Mouse (Mus musculus): ENCODE measurements at regions not wholly inside any gene's neighbourhood (a gene's known extent, or its start where the extent isn't known, plus 50 kb on each side); places are given as distances from the start of the nearest gene placed in this dataset.

DNA sequence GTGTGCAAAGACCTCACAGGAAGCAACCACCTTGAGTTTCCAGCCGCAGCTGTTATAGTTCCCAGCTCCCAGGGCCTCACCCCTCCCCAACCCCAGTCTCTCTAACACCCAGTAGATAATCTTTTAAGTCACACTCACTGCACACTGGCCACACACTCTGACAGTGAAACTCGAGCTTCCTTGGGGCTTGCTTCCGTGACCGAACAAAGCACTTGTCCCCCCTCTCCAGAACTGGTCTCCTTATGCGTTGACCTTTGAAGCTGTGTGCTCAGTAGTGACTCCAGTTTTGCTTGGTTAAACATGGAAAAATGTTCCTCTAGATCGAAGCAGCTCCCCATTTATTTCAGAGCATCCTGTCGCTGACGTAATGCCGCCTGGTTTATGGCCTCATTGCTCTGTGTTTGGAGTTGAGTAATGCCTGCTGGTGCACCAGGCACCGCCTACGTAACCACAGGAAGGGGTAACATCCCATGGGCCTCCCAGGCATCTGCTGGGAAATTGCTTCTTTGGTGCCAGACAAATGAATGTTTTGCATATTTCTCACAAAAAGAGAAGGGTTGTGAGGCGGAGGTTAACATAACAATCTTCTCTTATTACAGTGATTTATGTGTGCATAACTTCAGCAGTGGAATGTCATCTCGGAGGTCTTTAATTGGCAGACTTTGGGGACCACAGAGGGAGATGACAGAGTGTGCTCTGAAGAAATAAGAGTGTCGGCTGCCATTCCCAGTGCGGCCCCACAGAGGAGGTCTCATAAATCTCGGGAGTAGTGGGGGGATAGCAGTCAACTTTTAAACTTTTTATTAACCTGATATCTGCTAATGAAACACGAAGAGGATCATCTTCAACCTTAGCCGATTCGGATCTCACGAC, 292.7 kb upstream of the Zfp507 start:
- DNase-seq (ENCODE audit: low read depth) = no peak

DNA sequence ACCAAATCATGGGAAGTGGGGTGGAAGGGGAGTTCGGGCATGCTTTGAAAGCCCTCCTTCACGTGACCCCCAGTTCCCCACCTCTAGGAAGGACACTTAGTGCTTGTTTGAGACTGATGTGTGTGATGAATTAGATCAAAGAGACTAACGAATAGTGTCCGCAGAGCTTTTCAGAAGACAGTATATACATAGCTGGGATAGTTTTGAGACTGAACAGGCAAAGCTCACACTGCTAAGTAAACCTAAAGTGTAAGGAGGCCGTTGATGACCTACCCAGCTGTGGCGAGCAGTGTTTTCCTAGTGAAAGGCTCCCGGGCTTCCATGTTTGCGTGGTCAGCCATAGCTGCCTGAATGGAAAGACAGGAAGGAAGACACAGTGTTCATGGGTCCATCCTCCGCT, 288.3 kb upstream of the Zfp507 start:
- no peak for DNase-seq (ENCODE audit: low read depth)

DNA sequence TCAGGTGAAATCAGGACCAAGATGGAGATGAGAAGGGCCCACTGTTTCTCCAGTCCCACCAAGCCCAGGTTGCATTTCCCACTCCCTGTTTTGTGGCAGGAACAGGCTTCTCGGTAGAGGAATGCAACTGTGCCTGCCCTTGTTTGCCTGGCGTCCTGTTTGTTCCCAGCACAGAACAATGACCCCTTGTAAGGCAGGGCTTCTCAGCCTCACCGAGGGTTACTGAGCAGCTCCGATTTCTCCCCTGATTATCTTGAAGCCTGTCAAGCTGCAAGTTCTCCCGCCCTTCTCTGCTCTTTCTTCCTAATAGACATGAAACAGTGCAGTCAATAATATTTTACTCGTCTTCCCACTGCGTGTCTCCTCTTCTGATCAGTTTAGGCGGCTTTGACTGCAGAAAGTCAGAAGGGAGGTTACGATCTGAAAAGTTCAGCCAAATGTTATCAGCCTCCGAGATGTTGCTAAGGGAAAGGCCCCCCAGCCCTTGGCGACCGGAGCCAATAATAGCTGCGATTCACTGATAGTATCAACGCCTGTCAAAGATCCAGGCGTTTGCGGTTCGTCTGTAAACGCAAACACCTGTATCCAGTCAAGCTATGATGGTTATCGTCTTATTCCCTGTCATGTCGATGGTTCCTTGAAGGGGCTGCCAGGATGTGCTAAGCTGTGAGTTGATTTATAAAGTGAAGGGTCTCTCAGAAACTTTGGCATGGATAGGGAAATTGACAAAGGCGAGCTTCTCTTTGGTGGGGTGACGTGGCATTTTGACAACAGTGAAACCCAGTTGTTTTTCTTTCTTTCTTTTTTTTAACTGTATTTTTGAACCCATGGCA, 287.7 kb upstream of the Zfp507 start:
- no peak for DNase-seq (ENCODE audit: low read depth)

DNA sequence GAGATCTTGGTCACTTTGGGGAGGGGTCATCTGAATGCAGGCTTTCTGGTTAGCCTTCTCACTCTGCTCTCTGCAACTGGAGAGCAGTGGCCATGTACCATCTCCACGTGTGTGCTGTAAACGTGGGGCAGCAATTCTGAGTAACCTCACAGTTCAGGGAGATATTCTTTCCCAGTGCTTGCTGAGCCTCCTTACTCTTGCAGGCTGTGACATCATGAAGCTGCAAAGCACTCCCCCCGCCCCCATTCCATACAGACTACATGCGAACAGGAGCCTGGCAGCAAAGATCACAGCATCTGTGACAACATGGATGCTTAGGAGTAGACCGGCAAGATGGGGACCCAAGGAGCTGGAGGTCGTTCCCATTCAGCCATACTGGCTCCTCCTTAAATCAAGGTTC, 284.8 kb upstream of the Zfp507 start:
- no peak for DNase-seq (ENCODE audit: low read depth)

DNA sequence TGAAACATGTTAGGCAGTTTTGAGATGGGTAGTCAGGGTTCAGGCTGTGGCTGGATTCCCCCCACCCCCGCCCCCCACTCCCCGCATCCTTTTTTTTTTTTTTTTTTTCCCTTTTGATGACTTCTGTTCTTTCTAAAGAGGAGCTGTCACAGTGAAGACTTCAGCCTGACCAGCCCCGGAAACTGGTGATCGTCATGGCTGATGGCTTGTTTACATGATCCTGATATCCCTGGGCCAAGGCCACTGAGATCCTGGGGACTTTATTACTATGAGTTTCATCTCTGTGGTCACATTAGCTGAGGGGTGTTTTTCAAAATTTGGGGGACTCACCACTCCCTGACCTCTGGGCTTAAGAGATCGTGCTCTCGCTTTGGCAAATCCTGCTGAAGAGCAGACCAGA, 275.9 kb upstream of the Zfp507 start:
- DNase-seq (ENCODE audit: low read depth) = no peak

DNA sequence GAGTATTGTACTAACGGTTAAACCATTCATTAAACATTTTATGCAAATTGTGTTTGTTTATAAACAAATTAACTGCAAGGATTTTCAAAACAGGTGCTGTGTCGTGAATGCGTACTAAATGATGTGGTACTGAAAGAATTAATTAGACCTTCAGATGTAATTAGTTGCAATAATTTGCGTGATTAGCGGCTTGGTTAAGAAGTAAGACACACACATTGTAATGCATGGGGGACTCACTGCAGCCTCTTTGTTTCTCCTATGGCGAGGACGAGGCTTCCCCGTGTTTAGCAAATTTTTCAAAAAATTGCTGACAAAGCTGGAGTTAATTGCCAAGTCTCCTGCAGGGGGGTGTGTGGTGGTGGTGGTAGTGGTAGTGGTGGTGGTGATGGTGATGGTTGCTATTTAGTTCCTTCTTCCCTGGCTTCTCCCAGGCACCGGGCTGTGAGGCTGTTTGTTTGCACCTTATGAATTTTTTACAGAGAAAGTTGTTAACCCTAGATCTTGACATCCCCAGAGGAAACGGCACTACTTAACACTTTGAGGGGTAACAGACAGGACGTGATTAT, 275.4 kb upstream of the Zfp507 start:
- no peak for DNase-seq (ENCODE audit: low read depth)

DNA sequence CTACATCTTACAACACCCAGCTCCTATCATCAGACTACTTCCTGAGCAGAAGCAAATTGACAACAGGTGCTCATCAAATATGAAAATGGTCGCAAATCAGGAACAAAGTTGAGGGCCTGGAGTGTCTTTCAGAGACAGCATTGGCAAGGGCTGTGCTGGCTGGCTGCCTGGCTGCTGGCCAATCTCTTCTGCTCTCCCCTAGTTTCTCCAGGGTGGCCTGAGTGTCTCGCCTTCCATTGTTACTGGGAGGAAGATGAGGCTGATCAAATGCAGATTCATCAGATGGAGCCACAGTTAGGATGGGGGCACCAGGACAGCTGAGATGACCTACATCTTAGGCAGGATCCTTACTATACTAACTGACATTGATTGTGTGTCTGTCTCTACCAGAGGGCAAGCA, 274.5 kb upstream of the Zfp507 start:
- no peak for DNase-seq (ENCODE audit: low read depth)

DNA sequence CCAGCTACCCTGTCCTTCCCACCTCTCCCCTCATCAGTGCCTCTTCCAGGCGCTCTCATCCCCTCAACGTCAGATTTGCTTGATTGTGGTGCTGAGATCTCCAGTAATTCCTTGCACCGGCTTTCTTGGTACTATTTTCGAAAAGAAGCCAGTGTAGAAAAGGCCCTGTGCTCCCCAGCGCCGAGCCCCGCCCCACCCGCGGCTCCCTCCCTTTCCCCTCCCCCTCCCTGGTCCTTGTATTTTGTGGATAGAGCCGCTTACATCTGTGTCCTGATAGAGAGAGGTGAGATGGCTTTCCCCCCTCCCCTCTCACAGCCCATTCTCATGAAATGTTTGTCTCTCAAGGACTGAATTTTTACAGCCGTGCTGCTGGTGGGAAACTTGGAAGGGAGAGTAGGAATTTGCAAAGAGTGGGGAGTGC, 273.2 kb upstream of the Zfp507 start:
- DNase-seq (ENCODE audit: low read depth) = no peak

DNA sequence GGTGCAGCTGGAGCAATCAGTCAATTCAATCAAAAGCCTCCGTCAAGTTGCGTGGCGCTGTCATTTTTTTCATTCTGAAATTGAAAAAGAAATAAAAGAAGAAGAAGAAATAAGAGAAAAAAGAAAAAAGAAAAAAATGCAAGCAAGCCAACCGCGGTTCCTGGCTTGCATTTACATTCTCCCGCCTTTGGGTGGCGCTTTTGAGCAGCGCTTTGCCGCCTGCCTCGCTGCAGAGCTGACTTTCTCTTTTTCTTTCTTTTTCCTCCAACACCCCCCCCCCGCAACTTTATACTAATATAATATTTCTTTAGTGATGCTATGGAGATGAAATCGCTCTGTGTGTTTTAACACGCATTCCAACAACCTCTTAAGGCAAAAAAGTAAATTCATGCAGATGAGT, 269.0 kb upstream of the Zfp507 start:
- no peak for DNase-seq (ENCODE audit: low read depth)

DNA sequence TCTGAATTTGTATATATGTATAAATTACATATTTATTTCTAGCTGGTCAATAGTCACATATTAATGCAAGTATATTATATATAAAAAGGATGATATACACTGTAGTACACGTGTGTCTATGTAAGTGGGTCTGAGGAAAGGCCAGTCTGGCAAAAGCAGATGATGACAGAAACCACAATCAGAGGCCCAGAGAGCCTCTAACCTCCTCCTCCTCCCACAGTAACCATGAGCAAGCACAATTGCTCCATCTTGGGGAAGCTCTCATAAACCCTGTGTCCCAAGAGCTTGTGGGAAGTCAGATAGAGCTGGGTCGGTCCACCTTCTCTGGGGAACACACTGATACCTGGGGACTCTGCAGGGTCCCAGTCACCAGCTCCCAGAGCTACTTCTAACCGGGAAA, 263.9 kb upstream of the Zfp507 start:
- DNase-seq (ENCODE audit: low read depth) = no peak

DNA sequence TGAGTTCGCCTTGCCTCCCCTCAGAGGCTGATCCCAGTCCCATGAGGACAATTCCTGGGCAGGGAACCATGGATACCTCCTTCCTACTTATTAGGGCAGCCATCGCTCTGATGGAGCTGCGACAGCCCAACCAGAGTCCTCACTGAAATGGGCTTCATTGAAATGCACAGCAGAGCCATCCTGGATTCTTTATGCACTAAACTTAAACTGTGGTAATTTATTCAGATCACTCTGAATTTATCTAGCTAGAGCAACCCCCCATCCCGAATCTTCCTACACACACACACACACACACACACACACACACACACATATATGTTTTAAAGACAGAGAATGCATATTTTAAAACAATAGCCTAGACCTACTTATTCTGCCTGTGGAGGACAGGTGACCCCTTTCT, 258.9 kb upstream of the Zfp507 start:
- DNase-seq (ENCODE audit: low read depth) = no peak

DNA sequence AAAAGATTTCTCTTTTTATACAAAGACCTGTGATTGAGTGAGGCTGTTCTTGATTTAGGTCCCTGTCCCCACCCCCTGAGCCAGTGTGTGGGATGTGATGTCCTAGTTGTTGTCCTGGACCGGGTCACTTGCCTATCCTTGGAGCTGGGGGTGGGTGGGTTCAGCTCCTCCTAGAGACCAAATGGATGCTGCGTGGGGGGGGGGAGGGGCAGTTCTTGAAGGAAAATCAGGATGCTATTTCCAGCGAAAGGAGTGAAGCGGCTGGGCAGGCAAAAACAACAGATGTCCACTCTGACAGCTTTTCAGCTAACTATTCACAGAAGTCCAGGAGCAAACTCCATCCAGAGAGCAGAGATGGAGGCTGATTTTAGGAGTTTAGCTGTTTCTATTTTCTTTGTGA, 257.6 kb upstream of the Zfp507 start:
- DNase-seq (ENCODE audit: low read depth) = no peak

DNA sequence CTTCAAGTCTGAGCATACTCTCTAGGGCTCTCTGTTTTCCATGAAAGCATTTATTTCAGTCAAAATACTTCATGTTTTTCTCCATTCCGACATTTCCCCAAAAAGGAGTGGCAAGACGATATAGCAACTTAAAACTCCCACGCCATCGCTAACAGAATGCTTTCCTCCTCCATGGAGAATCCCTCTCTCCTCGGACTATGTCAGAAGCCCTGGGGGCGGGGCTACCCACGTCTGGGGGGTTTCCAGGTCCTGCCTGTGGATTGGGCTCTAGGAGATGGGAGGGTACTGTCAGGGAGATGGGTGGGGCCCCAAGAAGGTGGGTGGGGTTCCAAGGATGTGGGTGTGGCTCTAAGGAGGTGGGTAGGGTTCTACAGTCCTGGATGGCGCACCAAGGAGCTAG, 243.2 kb upstream of the Zfp507 start:
- no peak for DNase-seq (ENCODE audit: low read depth)

DNA sequence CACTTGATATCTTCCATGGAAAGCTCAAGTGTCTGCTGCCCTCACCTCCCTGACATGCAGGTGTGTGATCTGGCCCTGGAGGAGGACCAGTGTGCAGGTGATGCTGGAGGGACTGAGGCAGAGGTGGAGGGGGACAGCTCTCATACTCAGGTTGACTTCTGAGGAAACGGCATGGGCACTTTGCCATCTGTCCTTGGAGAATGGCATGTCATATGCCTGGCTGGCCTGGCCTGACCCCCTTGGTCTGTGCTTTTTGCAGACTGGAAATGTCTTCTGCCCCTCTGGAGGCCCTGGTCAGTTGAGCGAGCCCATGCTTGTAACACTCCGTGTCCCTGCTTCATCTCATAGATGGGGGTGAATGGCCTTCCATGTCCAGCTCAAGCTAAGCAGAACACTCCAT, 229.1 kb upstream of the Zfp507 start:
- no peak for DNase-seq (ENCODE audit: low read depth)

DNA sequence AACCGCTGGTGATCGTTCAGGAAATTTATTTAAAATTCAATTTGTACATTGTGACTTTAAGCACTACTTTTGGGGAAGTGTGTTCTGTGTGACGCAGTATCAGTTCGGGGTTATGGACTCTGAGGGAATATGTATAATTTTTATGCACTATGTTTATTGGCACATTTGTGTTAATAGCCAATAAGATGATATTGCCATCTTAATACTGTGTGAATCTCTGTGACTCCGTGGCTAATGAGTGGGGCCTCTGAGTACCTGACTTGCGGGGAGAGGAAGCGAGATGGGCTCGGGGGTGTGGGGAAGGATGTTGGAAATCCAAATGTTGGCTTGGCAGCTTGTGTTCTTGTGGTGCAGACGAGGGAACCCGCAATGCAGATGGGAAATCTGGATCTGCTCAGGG, 220.2 kb upstream of the Zfp507 start:
- no peak for DNase-seq (ENCODE audit: low read depth)

DNA sequence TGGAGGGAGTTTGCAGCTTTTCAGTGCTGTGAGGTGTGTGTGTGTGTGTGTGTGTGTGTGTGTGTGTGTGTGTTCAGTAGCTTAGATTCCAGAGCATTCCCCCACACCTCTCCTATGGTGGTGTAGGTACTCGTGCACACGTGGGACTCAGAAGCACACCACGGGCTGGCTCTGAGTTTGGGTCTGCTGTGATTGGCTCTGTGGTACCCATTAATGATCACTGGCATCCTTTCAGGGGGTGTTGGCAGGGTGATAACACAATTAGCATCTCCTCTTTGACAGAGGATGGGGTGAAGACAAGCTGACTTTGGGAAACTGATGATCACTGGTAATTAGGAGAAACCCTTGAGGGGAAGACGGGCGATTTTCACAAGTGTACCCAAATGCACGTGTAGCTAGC, 219.7 kb upstream of the Zfp507 start:
- DNase-seq (ENCODE audit: low read depth) = no peak

DNA sequence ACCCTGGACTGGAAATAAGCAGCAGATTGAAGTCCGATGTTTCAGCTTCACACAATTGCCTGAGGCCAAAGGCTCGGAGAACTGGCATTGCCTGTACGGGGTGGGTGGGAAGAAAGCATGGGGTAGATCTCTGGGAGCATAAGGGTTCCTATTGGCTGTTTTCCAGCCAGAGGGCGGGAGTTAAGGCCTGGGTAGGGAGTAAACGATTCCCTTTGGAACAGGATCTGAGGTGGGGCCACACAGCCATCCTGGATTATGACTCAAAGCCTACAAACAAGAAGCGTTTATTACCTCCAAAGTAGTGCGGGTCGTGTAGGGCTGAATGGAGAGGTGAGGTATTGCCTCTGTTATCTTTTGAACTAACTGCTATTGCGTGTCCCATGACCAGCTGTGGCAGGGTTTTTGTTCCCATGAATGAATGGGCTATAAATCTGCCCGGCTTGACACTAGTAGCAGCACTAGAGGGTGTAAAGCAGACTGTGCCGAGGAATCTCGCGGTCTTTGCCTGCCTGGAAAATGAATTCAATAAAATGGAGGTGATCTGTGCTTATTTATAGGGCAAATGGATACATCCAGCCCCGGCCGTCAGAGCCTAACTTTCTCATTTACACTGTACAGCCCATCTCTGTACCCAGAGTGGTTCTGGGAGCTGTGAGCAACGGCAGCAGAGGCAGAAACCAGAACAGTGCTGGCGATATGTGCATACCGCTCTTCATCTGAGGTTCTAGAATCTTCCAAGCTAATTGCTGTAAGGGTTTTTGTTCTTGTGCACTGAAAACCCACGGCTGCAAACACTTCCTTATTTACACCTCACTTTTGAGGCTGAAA, 214.3 kb upstream of the Zfp507 start:
- DNase-seq (ENCODE audit: low read depth) = no peak

DNA sequence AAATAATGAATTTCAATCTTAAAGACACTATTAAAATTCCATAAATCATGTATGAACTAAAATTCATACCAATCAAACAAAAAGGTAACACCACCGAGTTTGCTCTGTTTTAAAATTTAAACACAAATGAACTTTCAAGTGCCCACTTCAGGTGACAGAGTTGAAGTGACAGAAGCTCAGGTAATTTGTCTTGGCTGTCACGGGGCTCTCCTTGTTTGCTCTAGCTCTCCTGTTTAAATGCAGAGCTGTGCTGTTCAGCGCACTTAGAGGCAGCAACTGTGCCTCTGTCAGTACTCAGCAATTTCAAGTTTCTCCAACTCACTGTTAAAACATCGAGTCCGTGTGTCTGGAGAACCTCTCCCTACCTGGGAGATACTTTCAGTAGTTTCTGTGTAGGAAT, 193.8 kb upstream of the Zfp507 start:
- DNase-seq (ENCODE audit: low read depth) = no peak

DNA sequence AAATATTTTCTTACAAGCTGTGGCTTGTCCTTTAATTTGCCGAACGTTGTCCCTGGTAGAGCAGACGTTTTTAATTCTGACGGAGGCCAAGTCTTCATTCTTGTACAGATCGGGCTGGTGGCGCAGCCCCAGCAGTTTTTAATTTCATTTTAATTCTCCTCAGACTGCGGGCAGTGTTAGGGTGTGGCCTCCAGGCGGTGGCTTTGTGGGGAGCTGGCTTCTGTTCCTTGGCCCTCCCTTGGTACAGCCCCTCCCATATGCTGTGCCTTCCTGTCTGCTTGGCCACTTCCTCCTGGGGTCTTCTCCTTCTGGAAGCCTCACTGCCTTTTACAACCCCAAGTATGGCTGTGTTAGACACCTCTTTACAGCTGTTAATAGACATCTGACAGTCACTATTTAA, 189.7 kb upstream of the Zfp507 start:
- no peak for DNase-seq (ENCODE audit: low read depth)

DNA sequence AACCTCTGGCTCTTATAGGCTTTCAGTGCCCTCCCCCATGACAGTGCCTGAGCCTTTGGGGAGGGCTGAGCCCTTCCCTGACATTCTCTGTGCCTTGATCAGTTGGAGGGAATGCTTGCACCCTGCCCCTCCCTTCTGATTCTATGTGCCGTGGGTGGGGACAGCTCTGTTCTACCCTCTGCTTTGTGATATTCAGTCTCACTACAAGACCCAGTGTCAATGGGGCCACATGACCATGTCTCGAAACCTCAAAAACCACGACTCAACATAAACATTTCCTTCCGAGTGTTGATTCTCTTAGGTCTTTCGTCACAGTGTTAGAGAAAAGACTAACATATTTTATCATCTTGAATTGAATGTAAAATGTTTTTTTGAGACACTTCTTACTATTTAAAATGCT, 188.3 kb upstream of the Zfp507 start:
- no peak for DNase-seq (ENCODE audit: low read depth)

DNA sequence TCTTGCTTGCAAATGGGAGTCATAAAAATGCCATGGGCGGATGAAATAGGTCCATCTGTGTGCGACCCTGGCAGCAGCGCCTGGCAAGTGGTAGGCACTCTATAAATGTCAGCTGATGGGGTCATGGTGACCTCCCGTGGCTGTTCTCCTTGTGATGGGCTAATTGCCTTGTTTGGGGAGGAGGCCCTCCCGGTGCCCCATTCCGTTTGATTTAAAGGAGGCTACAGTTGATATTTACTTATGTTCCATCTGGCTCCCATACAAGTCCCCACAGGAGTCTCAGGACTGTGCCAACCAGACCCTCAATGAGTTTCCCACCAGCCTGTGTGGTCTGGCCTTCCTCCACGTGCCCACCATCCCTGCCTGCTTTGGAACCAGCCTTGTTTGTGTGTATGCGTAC, 186.7 kb upstream of the Zfp507 start:
- DNase-seq (ENCODE audit: low read depth) = no peak

All from gonadal fat pad, adult 2 months (tissue).